Mouse (Mus musculus) heart, adult 2 months (tissue): ENCODE data around the gene Fam129b. TPM values are rescaled to one million over a fixed set of nuclear protein-coding genes. Genes with fewer than 3 reads are reported as not detected.
"Not testable (repeated sequence)": the region's sequence is repeated elsewhere in the genome, so short reads cannot be mapped to it uniquely, and the experiment has no call there.

ENCODE experiments used
- DNase-seq, 2 experiments: peaks; one replicate each; pipeline ENCODE4 v3.0.0; 2021
- H3K27ac ChIP-seq: fragments of 200-600 bp; 2 replicates; pipeline ENCODE4 v1.8.1; 2022
- H3K27me3 ChIP-seq: fragments of 200-500 bp; 2 replicates; pipeline ENCODE4 v1.6.1; 2012; ENCODE audit warnings: mild to moderate bottlenecking, low read length, inconsistent platforms, mixed read lengths; ENCODE audit not compliant: control insufficient read depth, insufficient read depth
- H3K36me3 ChIP-seq: fragments of 200-500 bp; 2 replicates; pipeline ENCODE4 v1.6.1; 2012; ENCODE audit warnings: low read length, inconsistent platforms; ENCODE audit not compliant: control insufficient read depth, insufficient read depth
- H3K4me1 ChIP-seq: fragments of 200-500 bp; 2 replicates; pipeline ENCODE4 v1.6.1; 2011; ENCODE audit warnings: low read length; ENCODE audit not compliant: control insufficient read depth, insufficient read depth
- H3K4me3 ChIP-seq: fragments of 200-600 bp; 2 replicates; pipeline ENCODE4 v1.8.1; 2022
- H3K79me2 ChIP-seq: fragments of 200-500 bp; replicated peaks from 2 replicates; pipeline ENCODE4 v1.6.1; 2012; ENCODE audit warnings: mild to moderate bottlenecking, inconsistent platforms, low read length, moderate library complexity, mixed read lengths; ENCODE audit not compliant: control insufficient read depth, insufficient read depth
- H3K9ac ChIP-seq: fragments of 200-500 bp; 2 replicates; pipeline ENCODE4 v1.6.1; 2012; ENCODE audit warnings: low read depth, mild to moderate bottlenecking, control low read depth, inconsistent platforms, low read length, mixed read lengths
- CTCF ChIP-seq: fragments of 200-600 bp; IDR thresholded peaks from 2 replicates; pipeline ENCODE4 v1.8.1; 2022; ENCODE audit warnings: antibody characterized with exemption, mild to moderate bottlenecking, moderate library complexity
- EP300 ChIP-seq: fragments of 200-500 bp; IDR thresholded peaks from 2 replicates; pipeline ENCODE4 v1.6.1; 2011; ENCODE audit warnings: low read depth, low read length, control low read depth; ENCODE audit not compliant: insufficient read depth
- POLR2A ChIP-seq: fragments of 200-500 bp; IDR thresholded peaks from 2 replicates; pipeline ENCODE4 v1.6.1; 2011; ENCODE audit warnings: mild to moderate bottlenecking, low read depth, low read length, control low read depth; ENCODE audit not compliant: insufficient read depth
- WGBS: fragments of 180-500 bp; shearing (Covaris S2); methylation state at CpG from one replicate; pipeline ENCODE4 v1.1.7; 2018; 5-methylcytosine and 5-hydroxymethylcytosine counted together
- intact Hi-C: fragments of 180-260 bp; cut with DNase I; formaldehyde crosslinking; loops from one replicate; pipeline ENCODE4 v1.15.1; 2025
- polyA plus RNA-seq: library from polyadenylated mRNA; depleted of rRNA; stranded (reverse); fragments of >200 nt; gene quantifications from 2 replicates; pipeline ENCODE4 v1.2.3, GENCODE M21; 2012
- total RNA-seq, 2 experiments: library from RNA; stranded (reverse); gene quantifications; 2 replicates each; pipeline ENCODE4 v1.2.3; 2021

Gene Fam129b
- total and polyA plus RNA-seq, 3 experiments, result 19.5 to 21.0 (median 20.0) TPM

DNA sequence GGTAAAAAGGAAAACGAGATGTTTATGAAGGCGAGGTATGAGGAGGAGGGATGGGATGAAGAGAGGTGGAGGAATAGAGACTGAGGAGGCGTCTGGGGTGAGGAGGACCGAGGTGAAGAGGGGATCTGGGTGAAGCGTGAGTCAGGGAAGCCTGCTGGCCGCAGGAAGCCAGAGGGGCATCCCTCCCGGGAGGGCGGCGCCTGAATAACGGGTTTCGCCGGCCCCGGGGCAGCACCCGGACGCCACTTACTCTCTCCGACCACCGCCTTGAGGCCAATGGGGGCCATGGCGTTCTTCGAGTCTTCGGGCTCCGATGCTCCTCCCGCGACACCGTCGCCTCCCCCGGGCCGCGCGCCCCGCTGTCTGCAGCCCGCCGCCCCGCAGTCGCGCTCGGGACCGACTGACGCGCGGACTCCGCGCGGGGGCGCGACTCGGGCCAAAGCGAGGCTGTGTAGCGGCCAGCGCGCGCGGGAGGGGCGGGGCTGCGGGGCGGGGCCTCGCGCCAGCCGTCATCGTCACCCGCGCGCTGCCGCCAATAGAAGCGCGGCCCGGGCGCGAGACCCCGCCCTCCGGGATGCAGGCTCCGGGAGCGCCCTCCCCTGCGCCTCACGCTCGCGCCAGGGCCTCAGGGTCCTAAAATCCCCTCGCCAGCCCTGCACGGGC lies 29.0 kb upstream of the Fam129b start, which contains the start of gene Stxbp1:
Stxbp1 (minus strand) TSS at position 441 of the 663 bp plus-strand sequence.
- intact Hi-C loops, result loop anchor here (5.0 kb wide), 1 partner anchor 135 kb away; the partner anchor contains the start of gene Cdk9

DNA sequence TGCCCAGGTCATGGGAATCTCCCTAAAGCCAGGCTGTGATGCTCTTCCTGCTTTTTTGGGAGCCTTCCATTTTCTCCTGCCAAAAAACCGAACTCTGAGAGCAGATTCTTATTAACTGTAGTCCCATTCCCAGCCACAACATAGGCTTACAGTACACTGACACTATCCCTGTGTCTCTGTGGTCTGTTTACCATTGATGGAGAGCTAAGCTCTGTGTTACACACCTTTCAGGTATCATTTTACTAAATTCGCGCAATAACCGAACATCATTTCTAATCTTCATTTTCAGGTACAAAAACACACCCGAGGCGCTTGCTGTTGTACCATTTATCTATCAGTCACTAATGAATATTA lies 28.5 kb upstream of the Fam129b start:
- DNase-seq, result no peak
- Histone ChIP-seq H3K27ac (peak overlapping the region; percentile 20; the same call in 1 of the 2 replicates), H3K36me3 (no peaks in the 10 kb centered on the region), H3K4me3 (peak overlapping the region; percentile 24), H3K9ac (no peak overlapping the region), H3K4me1 (no peaks in the 10 kb centered on the region; the same call in 1 of the 2 replicates), H3K79me2 (no peaks in the 10 kb centered on the region), H3K27me3 (no peaks in the 10 kb centered on the region)
- WGBS, result 47% methylated on average over 6 of the region's 6 CpGs
- TF ChIP-seq POLR2A, result no peak
- TF ChIP-seq EP300, result no peak
- TF ChIP-seq CTCF, result peak; percentile 9; the same call in 1 of the 2 replicates
- intact Hi-C loops, result loop anchor here (5.0 kb wide), 1 partner anchor 135 kb away; the partner anchor contains the start of gene Cdk9

More for the DNA sequence above, 29.0 kb upstream of the Fam129b start, which contains the start of gene Stxbp1:
- Histone ChIP-seq H3K4me3 (peak within 1 kb of the TSS; percentile 69), H3K36me3 (no peaks in the 10 kb centered on the region), H3K27ac (peak within 1 kb of the TSS; percentile 90), H3K27me3 (no peaks in the 10 kb centered on the region), H3K4me1 (no peaks in the 10 kb centered on the region; the same call in 1 of the 2 replicates), H3K9ac (peak within 1 kb of the TSS; percentile 86), H3K79me2 (no peaks in the 10 kb centered on the region)
- WGBS, result 1% methylated on average over 73 of the region's 78 CpGs
- TF ChIP-seq POLR2A (peak; percentile 68), EP300 (no peak), CTCF (no peak; the same call in 1 of the 2 replicates)
- peak; percentile 93 to 95 for DNase-seq

DNA sequence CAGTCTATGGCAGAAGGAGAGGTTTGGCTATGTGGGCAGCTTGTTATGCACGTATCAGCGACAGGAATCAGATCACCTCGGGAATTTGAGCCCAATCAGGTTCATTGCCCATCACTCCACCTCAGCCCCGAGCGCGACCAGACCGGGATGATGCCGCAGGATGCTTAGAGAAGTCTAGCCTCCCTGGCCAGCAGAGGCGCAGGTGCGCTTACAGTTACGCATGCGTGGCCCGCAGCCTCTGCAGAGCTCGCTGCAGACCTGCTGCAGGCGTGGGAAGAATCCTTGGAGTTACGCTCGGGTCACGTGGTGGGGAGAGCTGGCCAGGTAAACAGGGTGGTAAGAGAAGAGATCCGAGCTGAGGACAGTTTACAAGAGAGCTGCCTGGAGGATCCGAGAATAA lies 23.8 kb upstream of the Fam129b start:
- TF ChIP-seq POLR2A, result no peak
- no peak for TF ChIP-seq EP300
- TF ChIP-seq CTCF, result peak; percentile 41
- WGBS, result 10% methylated on average over 20 of the region's 20 CpGs
- intact Hi-C loops, result no loop called here

DNA sequence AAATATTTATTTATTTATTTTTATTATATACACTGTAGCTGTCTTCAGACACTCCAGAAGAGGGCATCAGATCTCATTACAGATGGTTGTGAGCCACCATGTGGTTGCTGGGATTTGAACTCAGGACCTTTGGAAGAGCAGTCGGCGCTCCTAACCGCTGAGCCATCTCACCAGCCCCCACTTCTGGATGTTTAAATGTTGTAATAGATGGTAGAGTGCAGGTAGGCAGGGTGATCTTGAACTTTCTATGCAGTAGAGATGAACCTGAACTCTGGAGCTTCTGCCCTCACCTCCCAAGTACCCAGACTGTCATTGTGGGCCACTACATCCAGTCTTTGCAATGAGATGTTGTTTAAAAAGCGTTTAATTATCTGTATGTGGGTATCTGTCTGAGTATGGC lies 22.2 kb upstream of the Fam129b start:
- H3K9ac ChIP-seq, H3K27me3 ChIP-seq, H3K27ac ChIP-seq, H3K4me1 ChIP-seq, DNase-seq, H3K36me3 ChIP-seq, H3K79me2 ChIP-seq, H3K4me3 ChIP-seq: not testable (repeated sequence)
- intact Hi-C loops, result loop anchor here (1.0 kb wide), 2 partner anchors 32 to 74 kb away; no protein-coding TSS in a partner anchor
- 58% methylated on average over 4 of the region's 4 CpGs for WGBS

More for the DNA sequence above, 23.8 kb upstream of the Fam129b start:
- H3K4me1 ChIP-seq, result no peaks in the 10 kb centered on the region; the same call in 1 of the 2 replicates
- H3K9ac ChIP-seq, result no peak overlapping the region
- H3K4me3 ChIP-seq, result no peak overlapping the region
- H3K36me3 ChIP-seq, result no peaks in the 10 kb centered on the region
- H3K79me2 ChIP-seq, result no peaks in the 10 kb centered on the region
- no peak for DNase-seq
- H3K27me3 ChIP-seq, result no peaks in the 10 kb centered on the region
- H3K27ac ChIP-seq, result no peak overlapping the region

DNA sequence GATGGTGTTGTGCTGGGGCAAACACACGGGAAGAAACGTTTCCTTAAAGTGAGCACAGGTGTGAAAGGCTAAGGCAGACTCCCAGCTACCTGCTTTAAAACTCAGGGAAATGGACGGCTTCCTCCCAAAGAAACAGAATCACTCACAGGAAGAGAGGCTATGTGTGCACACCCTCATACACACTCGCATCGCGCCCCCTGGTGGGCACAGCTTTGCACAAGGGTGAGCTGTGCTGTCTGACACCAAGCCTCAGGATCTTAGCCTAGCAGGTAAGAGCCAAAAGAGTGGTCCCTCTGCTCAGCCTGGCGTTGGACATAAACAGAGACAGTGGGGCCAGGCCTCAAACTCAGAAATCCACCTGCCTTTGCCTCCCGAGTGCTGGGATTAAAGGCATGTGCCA lies 21.7 kb upstream of the Fam129b start:
- WGBS, result 4% methylated on average over 8 of the region's 8 CpGs
- Histone ChIP-seq H3K36me3 (no peaks in the 10 kb centered on the region), H3K4me1 (peaks cover 1% of the 10 kb centered on the region; the same call in 1 of the 2 replicates), H3K79me2 (no peaks in the 10 kb centered on the region), H3K4me3 (no peak overlapping the region), H3K27ac (no peak overlapping the region), H3K27me3 (no peaks in the 10 kb centered on the region), H3K9ac (no peak overlapping the region)
- DNase-seq, result peak; percentile 86 to 91
- TF ChIP-seq CTCF (peak; percentile 98), EP300 (peak; percentile 93), POLR2A (no peak)
- intact Hi-C loops, result loop anchor here (1.0 kb wide), 1 partner anchor 75 kb away; no protein-coding TSS in a partner anchor
